Mouse (Mus musculus): ENCODE measurements around the gene Gm3476.
A peak's percentile ranks its signal among the peaks of the same experiment; 100 is the strongest.
"Not testable (repeated sequence)": the region's sequence is repeated elsewhere in the genome, so short reads cannot be mapped to it uniquely, and the experiment has no call there.

Gene Gm3476

GRCm38 (mm10) chr14:6125707-6126106, at the start of gene Gm3476:
Gene Gm3476 (minus strand): TSS chr14:6125807.
- not testable (repeated sequence) for DNase-seq (ENCODE audit: low spot score)

GRCm38 (mm10) chr14:6163538-6163937, 37.9 kb upstream of the Gm3476 start:
- peak; percentile 2 for DNase-seq (ENCODE audit: low spot score)

- not testable (repeated sequence) for DNase-seq (ENCODE audit: low spot score)
These were observed 35.5 kb upstream of the Gm3476 start for GRCm38 (mm10) chr14:6161085-6161484.

- DNase-seq (ENCODE audit: low spot score): peak; percentile 57
These were observed 17.2 kb downstream of the Gm3476 start, which contains the start of gene Gm3468 for GRCm38 (mm10) chr14:6108272-6108925. Gene Gm3468 (minus strand): TSS chr14:6108665.

GRCm38 (mm10) chr14:6107500-6107899, 18.1 kb downstream of the Gm3476 start:
- not testable (repeated sequence) for DNase-seq (ENCODE audit: low spot score)

- DNase-seq (ENCODE audit: low spot score): not testable (repeated sequence)
These were observed 31.8 kb downstream of the Gm3476 start, which contains the start of gene Gm8206 for GRCm38 (mm10) chr14:6093842-6094241. Gene Gm8206 (minus strand): TSS chr14:6093942.

- not testable (repeated sequence) for DNase-seq (ENCODE audit: low spot score)
These were observed 67.4 kb downstream of the Gm3476 start, which contains the start of gene Gm6337 for GRCm38 (mm10) chr14:6058167-6058566. Gene Gm6337 (minus strand): TSS chr14:6058267.
